In the genomic region with DNA sequence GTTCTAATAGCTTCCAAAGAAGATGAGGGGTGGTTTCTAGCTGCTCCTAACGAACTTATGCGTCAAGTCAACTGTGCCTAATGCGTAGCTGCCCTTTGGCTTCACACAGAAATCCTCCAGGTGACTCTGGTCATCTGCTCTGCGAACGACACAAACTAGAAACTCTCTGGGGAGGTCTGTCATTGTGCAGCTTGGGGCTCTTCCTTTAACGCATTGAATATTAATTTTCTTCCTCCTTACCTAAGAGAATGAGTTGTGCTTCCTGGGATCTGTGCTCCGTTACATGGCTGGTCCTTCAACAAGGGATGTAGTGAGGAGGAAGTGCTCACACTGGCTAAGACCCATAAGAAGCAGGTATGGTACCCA, we compare ENCODE assay signal across 19 mouse cellular contexts.
DNase-seq lines count a peak whose midpoint lies in the region; ATAC-seq and TF ChIP-seq lines count a peak whose summit lies in the region.
"Had no signal": no experiment of that assay in that cellular context is flagged by ENCODE, and none has a peak within 500 bp of the region (broad histone marks: within the 10 kb centered on the region; RNA-seq: fewer than 3 reads in every experiment).

No protein-coding gene starts in this region.

- no peaks in the 10 kb centered on the region for H3K36me3 ChIP-seq in intestine, embryonic 14.5 days (ENCODE audit: control insufficient read depth, insufficient read depth, low read length)
- no peaks in the 10 kb centered on the region for H3K36me3 ChIP-seq in intestine, postnatal 0 days (ENCODE audit: control insufficient read depth, insufficient read depth)
- H3K36me3 ChIP-seq in kidney, postnatal 0 days (ENCODE audit: insufficient read depth, low read length), result no peaks in the 10 kb centered on the region
- no peaks in the 10 kb centered on the region for H3K36me3 ChIP-seq in kidney, adult 2 months (ENCODE audit: control insufficient read depth, insufficient read depth, low read length)
- H3K36me3 ChIP-seq in midbrain, embryonic 11.5 days (ENCODE audit: control insufficient read depth, insufficient read depth, low read length), result no peaks in the 10 kb centered on the region
- H3K36me3 ChIP-seq in midbrain, embryonic 13.5 days, result no peaks in the 10 kb centered on the region
- H3K36me3 ChIP-seq: embryonic facial prominence, embryonic 12.5 days; forebrain, embryonic 15.5 days; heart, embryonic 15.5 days had no signal

- H3K9ac ChIP-seq in intestine, embryonic 14.5 days (ENCODE audit: low read length), result no peak overlapping the region
- H3K9ac ChIP-seq in intestine, postnatal 0 days (ENCODE audit: low read depth, low read length), result no peak overlapping the region
- H3K9ac ChIP-seq in kidney, postnatal 0 days (ENCODE audit: low read depth, low read length), result no peak overlapping the region
- H3K9ac ChIP-seq in midbrain, embryonic 11.5 days (ENCODE audit: low read length), result no peak overlapping the region
- no peak overlapping the region for H3K9ac ChIP-seq in midbrain, embryonic 13.5 days (replicated peaks)
- H3K9ac ChIP-seq: embryonic facial prominence, embryonic 12.5 days; forebrain, embryonic 15.5 days; heart, embryonic 15.5 days had no signal

- H3K9me3 ChIP-seq in intestine, embryonic 14.5 days (ENCODE audit: control insufficient read depth, low read length), result no peaks in the 10 kb centered on the region
- no peaks in the 10 kb centered on the region for H3K9me3 ChIP-seq in intestine, postnatal 0 days (ENCODE audit: control insufficient read depth)
- H3K9me3 ChIP-seq in kidney, postnatal 0 days (replicated peaks; ENCODE audit: low read length), result no peaks in the 10 kb centered on the region
- no peaks in the 10 kb centered on the region for H3K9me3 ChIP-seq in midbrain, embryonic 11.5 days (ENCODE audit: control insufficient read depth, low read length)
- H3K9me3 ChIP-seq in midbrain, embryonic 13.5 days, result no peaks in the 10 kb centered on the region
- H3K9me3 ChIP-seq: embryonic facial prominence, embryonic 12.5 days; forebrain, embryonic 15.5 days; heart, embryonic 15.5 days had no signal

- no peak for DNase-seq in intestine, embryonic 14.5 days (ENCODE audit: low spot score)
- DNase-seq in kidney, postnatal 0 days (ENCODE audit: low spot score), result no peak
- no peak for DNase-seq in kidney, adult 2 months
- peak; percentile 81 for DNase-seq in midbrain, embryonic 11.5 days (ENCODE audit: low spot score, missing footprints)
- DNase-seq in retina, postnatal 1 day, result peak; percentile 12
- DNase-seq in right cerebral cortex, postnatal 14 days, result no peak
- DNase-seq: adrenal gland, postnatal 10 days; cerebellum, adult 11 months; cerebellum, adult 8-10 months; cerebellum, postnatal 25 days; gastrocnemius, postnatal 36 days; heart, adult 18-20 months; heart, postnatal 14 days had no signal

- no peak overlapping the region for H3K4me3 ChIP-seq in intestine, embryonic 14.5 days (ENCODE audit: low read depth, low read length)
- no peak overlapping the region for H3K4me3 ChIP-seq in intestine, postnatal 0 days (ENCODE audit: low read depth, low read length)
- no peak overlapping the region for H3K4me3 ChIP-seq in kidney, postnatal 0 days (replicated peaks; ENCODE audit: low read depth, low read length)
- H3K4me3 ChIP-seq in kidney, adult 2 months (ENCODE audit: insufficient read depth, low read depth, low read length), result no peak overlapping the region
- H3K4me3 ChIP-seq in midbrain, embryonic 11.5 days (ENCODE audit: low read depth, low read length), result no peak overlapping the region
- H3K4me3 ChIP-seq in midbrain, embryonic 13.5 days (replicated peaks), result no peak overlapping the region
- H3K4me3 ChIP-seq: embryonic facial prominence, embryonic 12.5 days; forebrain, embryonic 15.5 days; heart, embryonic 15.5 days had no signal

- no peak for TF ChIP-seq POLR2A in kidney, adult 2 months (IDR thresholded peaks at IDR 0.05; ENCODE audit: low read depth, low read length)

- H3K4me1 ChIP-seq in intestine, embryonic 14.5 days (replicated peaks; ENCODE audit: control insufficient read depth, insufficient read depth, low read length), result peaks cover 40% of the 10 kb centered on the region
- H3K4me1 ChIP-seq in intestine, postnatal 0 days (replicated peaks; ENCODE audit: control insufficient read depth, insufficient read depth, low read length), result no peaks in the 10 kb centered on the region; the same call in 1 of the 2 replicates
- H3K4me1 ChIP-seq in kidney, postnatal 0 days (replicated peaks; ENCODE audit: insufficient read depth, low read length), result peaks cover 8% of the 10 kb centered on the region; the same call in 1 of the 2 replicates
- H3K4me1 ChIP-seq in kidney, adult 2 months (ENCODE audit: control insufficient read depth, insufficient read depth, low read length), result no peaks in the 10 kb centered on the region
- peaks cover 4% of the 10 kb centered on the region; the same call in 1 of the 2 replicates for H3K4me1 ChIP-seq in midbrain, embryonic 11.5 days (ENCODE audit: control insufficient read depth, insufficient read depth, low read length)
- peaks cover 10% of the 10 kb centered on the region; the same call in 1 of the 2 replicates for H3K4me1 ChIP-seq in midbrain, embryonic 13.5 days (replicated peaks)
- H3K4me1 ChIP-seq: forebrain, embryonic 15.5 days had no signal

- H3K27me3 ChIP-seq in intestine, embryonic 14.5 days (replicated peaks; ENCODE audit: control insufficient read depth, insufficient read depth, low read length), result no peaks in the 10 kb centered on the region
- H3K27me3 ChIP-seq in intestine, postnatal 0 days (replicated peaks; ENCODE audit: control insufficient read depth, insufficient read depth, low read length), result no peaks in the 10 kb centered on the region
- no peaks in the 10 kb centered on the region for H3K27me3 ChIP-seq in kidney, postnatal 0 days (ENCODE audit: insufficient read depth, low read length)
- no peaks in the 10 kb centered on the region for H3K27me3 ChIP-seq in kidney, adult 2 months (replicated peaks; ENCODE audit: control insufficient read depth, insufficient read depth, low read length)
- H3K27me3 ChIP-seq in midbrain, embryonic 11.5 days (ENCODE audit: control insufficient read depth, insufficient read depth, low read length), result no peaks in the 10 kb centered on the region
- H3K27me3 ChIP-seq in midbrain, embryonic 13.5 days, result no peaks in the 10 kb centered on the region
- H3K27me3 ChIP-seq: embryonic facial prominence, embryonic 12.5 days; forebrain, embryonic 15.5 days had no signal

- WGBS in intestine, embryonic 14.5 days, result 28% methylated on average over 7 of the region's 7 CpGs
- 61% methylated on average over 7 of the region's 7 CpGs for WGBS in intestine, postnatal 0 days
- WGBS in kidney, postnatal 0 days, result 55% methylated on average over 7 of the region's 7 CpGs
- 68% methylated on average over 7 of the region's 7 CpGs for WGBS in kidney, adult 2 months
- WGBS in midbrain, embryonic 11.5 days, result 73% methylated on average over 7 of the region's 7 CpGs
- 69% methylated on average over 7 of the region's 7 CpGs for WGBS in midbrain, embryonic 13.5 days

- H3K27ac ChIP-seq in intestine, embryonic 14.5 days (ENCODE audit: low read depth), result peak overlapping the region; percentile 40; the same call in 1 of the 2 replicates
- no peak overlapping the region for H3K27ac ChIP-seq in intestine, postnatal 0 days (ENCODE audit: low read depth, low read length)
- peak overlapping the region; percentile 42; the same call in 1 of the 2 replicates for H3K27ac ChIP-seq in kidney, postnatal 0 days
- no peak overlapping the region for H3K27ac ChIP-seq in kidney, adult 2 months (ENCODE audit: insufficient read depth, low read depth, low read length)
- H3K27ac ChIP-seq in midbrain, embryonic 11.5 days (ENCODE audit: low read depth, low read length), result no peak overlapping the region
- H3K27ac ChIP-seq in midbrain, embryonic 13.5 days, result no peak overlapping the region
- H3K27ac ChIP-seq: embryonic facial prominence, embryonic 12.5 days; forebrain, embryonic 15.5 days; heart, embryonic 15.5 days had no signal

- 0 out of 2 replicates have a peak overlapping the region, but pooled peaks have one; percentile 18 for H3K4me2 ChIP-seq in intestine, embryonic 14.5 days (ENCODE audit: low read length)
- no peak overlapping the region for H3K4me2 ChIP-seq in intestine, postnatal 0 days (replicated peaks; ENCODE audit: low read depth)
- H3K4me2 ChIP-seq in kidney, postnatal 0 days (ENCODE audit: low read length), result no peak overlapping the region
- H3K4me2 ChIP-seq in midbrain, embryonic 11.5 days, result no peak overlapping the region
- H3K4me2 ChIP-seq in midbrain, embryonic 13.5 days (replicated peaks), result no peak overlapping the region
- H3K4me2 ChIP-seq: embryonic facial prominence, embryonic 12.5 days; forebrain, embryonic 15.5 days; heart, embryonic 11.5 days; heart, embryonic 15.5 days had no signal

- no peak for TF ChIP-seq CTCF in intestine, postnatal 0 days (IDR thresholded peaks at IDR 0.05; ENCODE audit: low read depth)
- TF ChIP-seq CTCF in kidney, postnatal 0 days (IDR thresholded peaks at IDR 0.05; ENCODE audit: low read depth), result no peak
- no peak for TF ChIP-seq CTCF in kidney, adult 2 months (conservative IDR thresholded peaks at IDR 0.05; ENCODE audit: insufficient read depth, insufficient read length, low read depth, low read length)

- ATAC-seq in intestine, embryonic 14.5 days (replicated peaks; ENCODE audit: low FRiP score, low TSS enrichment, low read depth), result no peak
- no peak for ATAC-seq in intestine, postnatal 0 days
- no peak for ATAC-seq in kidney, postnatal 0 days (replicated peaks; ENCODE audit: low FRiP score, low read depth)
- ATAC-seq in midbrain, embryonic 11.5 days (ENCODE audit: low FRiP score), result no peak
- no peak for ATAC-seq in midbrain, embryonic 13.5 days
- ATAC-seq: forebrain, embryonic 15.5 days had no signal

Comparison
In these comparisons a context has a peak if more than half of its experiments do, and no peak if none do; other contexts are left out.
1. H3K27ac ChIP-seq: peak in intestine, embryonic 14.5 days (single experiment) and kidney, postnatal 0 days (single experiment); none in intestine, postnatal 0 days (single experiment), kidney, adult 2 months (single experiment), midbrain, embryonic 11.5 days (single experiment) and midbrain, embryonic 13.5 days (single experiment).
2. DNase-seq: peak in midbrain, embryonic 11.5 days (single experiment) and retina, postnatal 1 day (single experiment); none in intestine, embryonic 14.5 days (single experiment), kidney, postnatal 0 days (single experiment), kidney, adult 2 months (single experiment) and right cerebral cortex, postnatal 14 days (single experiment).